In genomic region chr1:132653841-132654457, GRCm38 (mm10) we compare ENCODE assay signal across 12 mouse cellular contexts.
DNase-seq lines count a peak whose midpoint lies in the region; ATAC-seq and TF ChIP-seq lines count a peak whose summit lies in the region.
"Had no signal": no experiment of that assay in that cellular context is flagged by ENCODE, and none has a peak within 500 bp of the region (broad histone marks: within the 10 kb centered on the region; RNA-seq: fewer than 3 reads in every experiment).

No protein-coding gene starts in this region.

- peak; percentile 31 for DNase-seq in hindbrain, embryonic 14.5 days (ENCODE audit: low spot score)
- DNase-seq in hindbrain, embryonic 10.5 days (ENCODE audit: low spot score): no peak
- peak; percentile 40 for DNase-seq in brain, embryonic 18.5 days (ENCODE audit: low read depth, low spot score)
- DNase-seq in layer of hippocampus, adult 18-20 months (ENCODE audit: low spot score in 2 of 2): peak; percentile 45 to 75
- DNase-seq in kidney, adult 11 months: no peak
- DNase-seq in lung, adult 2 months: no peak
- DNase-seq in adrenal gland, adult 8-10 months: no peak
- DNase-seq: cerebellum, adult 9-10 months; liver, embryonic 13.5 days had no signal

- H3K9me3 ChIP-seq in hindbrain, embryonic 14.5 days (ENCODE audit: control insufficient read depth, low read length): no peaks in the 10 kb centered on the region
- H3K9me3 ChIP-seq in hindbrain, embryonic 10.5 days: no peaks in the 10 kb centered on the region
- H3K9me3 ChIP-seq in neural tube, embryonic 15.5 days (replicated peaks): no peaks in the 10 kb centered on the region
- H3K9me3 ChIP-seq: heart, embryonic 15.5 days; liver, embryonic 13.5 days had no signal

- ATAC-seq in hindbrain, embryonic 14.5 days (ENCODE audit: low FRiP score): no peak
- peak; percentile 30 for ATAC-seq in neural tube, embryonic 15.5 days (ENCODE audit: low FRiP score)
- ATAC-seq: intestine, postnatal 0 days had no signal

- H3K4me1 ChIP-seq in hindbrain, embryonic 14.5 days (replicated peaks; ENCODE audit: control insufficient read depth, insufficient read depth, low read length): peaks cover 41% of the 10 kb centered on the region
- peaks cover 65% of the 10 kb centered on the region for H3K4me1 ChIP-seq in hindbrain, embryonic 10.5 days (replicated peaks)
- H3K4me1 ChIP-seq in neural tube, embryonic 15.5 days: peaks cover 39% of the 10 kb centered on the region
- H3K4me1 ChIP-seq in lung, adult 2 months (ENCODE audit: control insufficient read depth, insufficient read depth, low read length): no peaks in the 10 kb centered on the region
- H3K4me1 ChIP-seq: heart, embryonic 15.5 days; liver, embryonic 13.5 days had no signal

- WGBS in hindbrain, embryonic 14.5 days: 57% methylated on average over 12 of the region's 12 CpGs
- 81% methylated on average over 12 of the region's 12 CpGs for WGBS in hindbrain, embryonic 10.5 days
- WGBS in neural tube, embryonic 15.5 days: 49% methylated on average over 12 of the region's 12 CpGs
- WGBS in lung, adult 2 months: 74% methylated on average over 12 of the region's 12 CpGs

- H3K36me3 ChIP-seq in hindbrain, embryonic 14.5 days (replicated peaks; ENCODE audit: control insufficient read depth, insufficient read depth): no peaks in the 10 kb centered on the region
- H3K36me3 ChIP-seq in hindbrain, embryonic 10.5 days: no peaks in the 10 kb centered on the region
- no peaks in the 10 kb centered on the region for H3K36me3 ChIP-seq in neural tube, embryonic 15.5 days
- H3K36me3 ChIP-seq: heart, embryonic 15.5 days; liver, embryonic 13.5 days had no signal

- no peaks in the 10 kb centered on the region for H3K27me3 ChIP-seq in hindbrain, embryonic 14.5 days (ENCODE audit: control insufficient read depth, insufficient read depth, low read length)
- H3K27me3 ChIP-seq in hindbrain, embryonic 10.5 days (ENCODE audit: insufficient read depth, poor library complexity, severe bottlenecking): no peaks in the 10 kb centered on the region
- H3K27me3 ChIP-seq in neural tube, embryonic 15.5 days (replicated peaks): no peaks in the 10 kb centered on the region

- no peak overlapping the region for H3K9ac ChIP-seq in hindbrain, embryonic 14.5 days
- no peak overlapping the region for H3K9ac ChIP-seq in neural tube, embryonic 15.5 days (replicated peaks)
- H3K9ac ChIP-seq: heart, embryonic 15.5 days; liver, embryonic 13.5 days had no signal

- no peak for TF ChIP-seq CTCF in lung, adult 2 months (IDR thresholded peaks at IDR 0.05; ENCODE audit: insufficient read depth, low read length)

- H3K4me2 ChIP-seq in hindbrain, embryonic 14.5 days (replicated peaks): no peak overlapping the region
- H3K4me2 ChIP-seq in neural tube, embryonic 15.5 days: no peak overlapping the region
- H3K4me2 ChIP-seq: heart, embryonic 15.5 days; liver, embryonic 13.5 days had no signal

- no peak for TF ChIP-seq POLR2A in lung, adult 2 months (IDR thresholded peaks at IDR 0.05; ENCODE audit: borderline replicate concordance, extremely low read depth, low read depth, low read length)

- H3K27ac ChIP-seq in hindbrain, embryonic 14.5 days: peak overlapping the region; percentile 23; the same call in 1 of the 2 replicates
- H3K27ac ChIP-seq in hindbrain, embryonic 10.5 days: no peak overlapping the region
- peak overlapping the region; percentile 54 for H3K27ac ChIP-seq in neural tube, embryonic 15.5 days (replicated peaks)
- H3K27ac ChIP-seq: heart, embryonic 15.5 days; liver, embryonic 13.5 days had no signal

- H3K4me3 ChIP-seq in hindbrain, embryonic 14.5 days (replicated peaks; ENCODE audit: low read length): no peak overlapping the region
- no peak overlapping the region for H3K4me3 ChIP-seq in hindbrain, embryonic 10.5 days
- no peak overlapping the region for H3K4me3 ChIP-seq in neural tube, embryonic 15.5 days (replicated peaks)
- no peak overlapping the region for H3K4me3 ChIP-seq in lung, adult 2 months (replicated peaks; ENCODE audit: extremely low read depth, low read depth, low read length)
- H3K4me3 ChIP-seq: heart, embryonic 15.5 days; liver, embryonic 13.5 days had no signal

Comparison
In these comparisons a context has a peak if more than half of its experiments do, and no peak if none do; other contexts are left out.
1. DNase-seq: peak in hindbrain, embryonic 14.5 days (single experiment), brain, embryonic 18.5 days (single experiment) and layer of hippocampus, adult 18-20 months (2 of 2); none in hindbrain, embryonic 10.5 days (single experiment), kidney, adult 11 months (single experiment), lung, adult 2 months (single experiment) and adrenal gland, adult 8-10 months (single experiment).